Mouse (Mus musculus): ENCODE measurements at regions not wholly inside any gene's neighbourhood (a gene's known extent, or its start where the extent isn't known, plus 50 kb on each side); places are given as distances from the start of the nearest gene placed in this dataset.

DNA sequence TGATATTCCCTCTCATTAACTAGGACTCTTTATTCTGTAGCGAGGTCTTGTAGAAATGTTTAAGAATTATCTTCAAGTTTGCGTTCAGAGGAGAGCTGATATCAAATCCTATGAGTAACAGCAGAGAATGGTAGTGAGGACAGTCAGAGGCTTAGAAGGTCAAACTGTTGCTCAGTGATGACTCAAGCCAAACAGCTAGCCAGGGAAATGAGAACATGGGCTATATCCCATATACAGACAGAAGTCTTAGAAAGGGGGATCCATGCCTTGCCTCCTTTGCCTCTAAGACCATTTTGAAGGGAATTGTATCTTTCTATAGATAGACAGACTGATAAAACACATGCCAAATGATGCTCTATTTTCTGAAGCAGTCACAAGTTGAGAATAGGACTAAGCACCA, 368.0 kb downstream of the Abcc12 start:
- TF ChIP-seq CTCF (IDR thresholded peaks at IDR 0.05; ENCODE audit: borderline replicate concordance, control insufficient read depth, extremely low read depth, insufficient read depth, low read length, poor library complexity) = no peak
- TF ChIP-seq POLR2A (IDR thresholded peaks at IDR 0.05; ENCODE audit: control insufficient read depth, extremely low read depth, insufficient read depth, low read length, poor library complexity) = no peak

Measured in thymus, adult 2 months (tissue).